Mouse (Mus musculus): ENCODE measurements around the gene Zfp91. TPM values are rescaled to one million over a fixed set of nuclear protein-coding genes. Genes with fewer than 3 reads are reported as not detected.

The Zfp91 gene
- total RNA-seq (2021), result 10 to 100 TPM; 88.5 to 90.4 TPM
- long read RNA-seq, experiment 1, full-length matches to known transcripts, result 9 of 22 reads
- long read RNA-seq, experiment 1, partial matches to known transcripts, result 4 of 22 reads
- long read RNA-seq, experiment 1, other reads (novel, unspliced or antisense), result 9 of 22 reads
- long read RNA-seq, experiment 2, full-length matches to known transcripts, result 22 of 70 reads
- long read RNA-seq, experiment 2, partial matches to known transcripts, result 31 of 70 reads
- long read RNA-seq, experiment 2, other reads (novel, unspliced or antisense), result 17 of 70 reads

- peak; percentile 92 to 95 for DNase-seq (ENCODE audit: low spot score in 2 of 2)
Measured at GRCm38 (mm10) chr19:12795511-12796327, at the start of gene Zfp91, which contains the start of gene Lpxn. Zfp91 (minus strand) TSS chr19:12796126. Lpxn (plus strand) TSS chr19:12796193.

- DNase-seq (ENCODE audit: low spot score in 2 of 2), result no peak
Measured at GRCm38 (mm10) chr19:12838507-12838906, 42.6 kb upstream of the Zfp91 start.

GRCm38 (mm10) chr19:12833625-12834024 is 37.7 kb upstream of the Zfp91 start:
- DNase-seq (ENCODE audit: low spot score in 2 of 2), result no peak

GRCm38 (mm10) chr19:12831559-12831958 is 35.6 kb upstream of the Zfp91 start:
- no peak for DNase-seq (ENCODE audit: low spot score in 2 of 2)

GRCm38 (mm10) chr19:12830823-12831430 is 35.0 kb upstream of the Zfp91 start:
- no peak for DNase-seq (ENCODE audit: low spot score in 2 of 2)

GRCm38 (mm10) chr19:12824549-12824948 is 28.6 kb upstream of the Zfp91 start:
- DNase-seq (ENCODE audit: low spot score in 2 of 2), result no peak

GRCm38 (mm10) chr19:12820383-12820782 is 24.5 kb upstream of the Zfp91 start:
- DNase-seq (ENCODE audit: low spot score in 2 of 2), result no peak

- no peak for DNase-seq (ENCODE audit: low spot score in 2 of 2)
Measured at GRCm38 (mm10) chr19:12818507-12818906, 22.6 kb upstream of the Zfp91 start.

- no peak for DNase-seq (ENCODE audit: low spot score in 2 of 2)
Measured at GRCm38 (mm10) chr19:12813883-12814282, 18.0 kb upstream of the Zfp91 start.

GRCm38 (mm10) chr19:12812644-12813364 is 16.9 kb upstream of the Zfp91 start:
- DNase-seq (ENCODE audit: low spot score in 2 of 2), result no peak

- no peak for DNase-seq (ENCODE audit: low spot score in 2 of 2)
Measured at GRCm38 (mm10) chr19:12806214-12806613, 10.3 kb upstream of the Zfp91 start.

GRCm38 (mm10) chr19:12805730-12806129 is 9.8 kb upstream of the Zfp91 start:
- DNase-seq (ENCODE audit: low spot score in 2 of 2), result no peak

GRCm38 (mm10) chr19:12804237-12804636 is 8.3 kb upstream of the Zfp91 start:
- DNase-seq (ENCODE audit: low spot score in 2 of 2), result no peak

GRCm38 (mm10) chr19:12802830-12803229 is 6.9 kb upstream of the Zfp91 start:
- no peak for DNase-seq (ENCODE audit: low spot score in 2 of 2)

- no peak for DNase-seq (ENCODE audit: low spot score in 2 of 2)
Measured at GRCm38 (mm10) chr19:12801046-12801445, 5.1 kb upstream of the Zfp91 start.

GRCm38 (mm10) chr19:12800621-12801020 is 4.7 kb upstream of the Zfp91 start:
- DNase-seq (ENCODE audit: low spot score in 2 of 2), result no peak

- DNase-seq (ENCODE audit: low spot score in 2 of 2), result no peak
Measured at GRCm38 (mm10) chr19:12799081-12799480, 3.2 kb upstream of the Zfp91 start.

GRCm38 (mm10) chr19:12798404-12798803 is 2.5 kb upstream of the Zfp91 start:
- no peak for DNase-seq (ENCODE audit: low spot score in 2 of 2)

GRCm38 (mm10) chr19:12797071-12797470 is 1.1 kb upstream of the Zfp91 start:
- DNase-seq (ENCODE audit: low spot score in 2 of 2), result no peak

GRCm38 (mm10) chr19:12796328-12796931 is 504 bp upstream of the Zfp91 start:
- DNase-seq (ENCODE audit: low spot score in 2 of 2), result peak in 1 of 2 experiments; percentile 37

- DNase-seq (ENCODE audit: low spot score in 2 of 2), result no peak
Measured at GRCm38 (mm10) chr19:12795110-12795509, 816 bp downstream of the Zfp91 start.
